Mouse (Mus musculus) heart, adult 18-20 months (tissue): Measurements from ENCODE around the gene Heatr5b. TPM values are rescaled to one million over a fixed set of nuclear protein-coding genes. Genes with fewer than 3 reads are reported as not detected.
"Not testable (repeated sequence)": the region's sequence is repeated elsewhere in the genome, so short reads cannot be mapped to it uniquely, and the experiment has no call there.

Source experiments
- DNase-seq, 2 experiments: peaks; one replicate each; pipeline ENCODE4 v3.0.0; 2021 to 2022; ENCODE audit warnings: mixed read lengths in 1 of 2
- long read RNA-seq, 2 experiments: library from polyadenylated mRNA; stranded (forward); transcript quantifications; one replicate each; pipeline ENCODE4 v2.0.0; 2021
- total RNA-seq, 2 experiments: library from RNA; stranded (reverse); gene quantifications; 2 replicates each; pipeline ENCODE4 v1.2.3; 2021

Heatr5b gene
- total RNA-seq: 10 to 100 TPM; 39.5 to 46.3 TPM
- long read RNA-seq, experiment 1, full-length matches to known transcripts: 9 of 19 reads
- long read RNA-seq, experiment 1, partial matches to known transcripts: 7 of 19 reads
- long read RNA-seq, experiment 1, other reads (novel, unspliced or antisense): 3 of 19 reads
- long read RNA-seq, experiment 2, full-length matches to known transcripts: 3 of 7 reads
- long read RNA-seq, experiment 2, partial matches to known transcripts: 4 of 7 reads
- long read RNA-seq, experiment 2, other reads (novel, unspliced or antisense): 0 of 7 reads

DNA sequence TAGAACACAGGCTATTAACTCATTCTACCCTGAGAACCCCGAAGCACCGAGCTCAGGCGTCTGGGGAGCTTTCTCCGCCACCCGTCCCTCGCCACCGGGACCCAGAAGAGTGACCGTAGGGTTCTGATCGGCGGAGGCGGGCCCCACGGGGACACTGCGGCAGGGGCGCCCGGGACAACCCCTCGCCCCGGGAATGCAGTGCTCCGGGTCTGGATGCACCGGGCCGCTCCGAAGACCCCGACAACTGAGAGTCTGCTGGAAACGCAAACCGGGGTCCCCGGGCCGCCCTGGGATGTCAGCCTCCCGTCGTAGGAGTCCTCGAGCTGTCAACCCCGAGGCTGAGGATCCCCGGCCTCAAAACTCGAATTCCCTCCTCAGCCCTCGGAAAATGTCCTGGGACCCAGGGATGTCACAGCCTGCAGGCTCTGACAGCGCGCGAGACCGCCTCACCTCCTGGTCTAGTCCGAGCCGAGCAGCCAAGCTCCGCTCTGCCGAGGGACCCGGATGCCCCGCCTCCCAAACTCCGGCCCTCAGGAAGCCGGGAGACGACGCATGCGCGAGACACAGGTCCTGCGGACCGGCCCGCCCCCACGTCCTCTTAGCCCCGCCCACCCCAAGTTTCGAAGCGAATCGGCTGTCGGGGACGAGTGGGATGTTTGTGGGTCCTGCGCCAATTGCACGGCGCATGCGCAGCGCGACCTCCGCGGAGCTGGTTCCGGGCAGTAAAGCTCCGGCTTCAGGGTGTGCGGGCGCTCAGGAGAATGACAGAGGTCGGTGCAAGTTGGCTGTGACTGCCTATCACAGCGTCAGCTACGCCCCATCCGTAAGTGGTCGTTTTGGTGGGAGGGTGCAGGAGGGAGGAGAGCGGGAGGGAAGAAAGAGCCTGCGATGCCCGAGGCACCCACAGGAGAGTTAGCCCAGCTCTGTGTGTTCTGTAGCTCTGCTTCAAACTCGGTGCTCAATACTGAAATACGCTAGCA is at the start of gene Heatr5b, which contains the start of gene Gpatch11:
Heatr5b (minus strand) TSS at position 509 of the 980 bp plus-strand sequence.
Gpatch11 (plus strand) TSS at position 712 of the 980 bp plus-strand sequence.
- DNase-seq: peak; percentile 98 to 99

DNA sequence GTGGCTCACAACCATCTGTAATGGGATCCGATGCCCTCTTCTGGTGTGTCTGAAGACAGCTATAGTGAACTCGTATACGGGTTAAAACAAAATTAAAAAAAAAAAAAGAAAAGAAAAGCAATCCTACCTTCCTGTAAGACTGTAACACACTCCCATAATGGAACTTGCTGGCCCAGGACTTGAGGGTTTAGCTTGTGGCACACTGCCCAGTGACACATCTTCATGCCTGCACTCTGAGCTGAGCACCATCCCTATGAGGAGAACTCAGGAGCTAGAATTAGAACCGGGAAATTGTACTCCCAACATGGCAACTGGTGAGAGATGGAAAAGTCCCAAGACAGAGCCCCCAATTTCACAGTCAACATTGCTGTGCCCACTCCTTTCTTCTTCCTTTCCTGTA is 48.1 kb upstream of the Heatr5b start:
- DNase-seq: no peak

DNA sequence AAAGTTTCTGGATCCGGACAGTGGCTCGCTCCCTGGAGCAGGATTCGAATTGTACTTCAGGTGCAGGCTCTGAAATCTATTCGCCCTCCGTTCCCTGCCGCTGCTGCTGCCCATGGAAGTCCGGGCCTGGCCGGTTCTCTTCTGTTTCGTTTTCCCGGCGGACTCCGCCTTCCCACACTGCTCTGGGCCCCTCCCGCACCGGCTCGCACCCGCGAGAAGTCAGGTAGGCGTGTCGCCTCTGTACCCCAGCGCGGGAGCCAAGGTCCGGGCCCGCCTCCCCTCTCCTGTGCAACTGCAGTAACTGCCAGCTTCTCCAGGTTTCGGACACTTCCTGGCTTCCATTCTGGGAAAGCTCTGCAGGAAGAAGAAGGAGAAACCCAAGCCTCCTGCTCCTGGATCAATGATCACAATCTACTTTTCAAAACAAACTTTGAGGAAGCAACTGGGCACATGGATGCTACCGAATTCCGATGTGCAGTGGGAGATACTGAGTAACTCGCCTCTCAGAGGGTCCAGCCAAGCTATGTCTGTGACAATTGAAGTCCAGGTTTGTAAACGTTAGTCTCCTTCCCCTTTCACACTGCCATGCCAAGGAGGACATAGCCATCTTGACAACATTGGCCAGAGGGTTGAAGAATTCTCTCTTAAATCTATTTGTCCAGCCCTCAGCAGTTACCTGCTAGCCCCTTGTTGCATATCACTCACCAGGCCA is 47.4 kb upstream of the Heatr5b start, which contains the start of gene Eif2ak2:
Eif2ak2 (minus strand) TSS at position 173 of the 712 bp plus-strand sequence.
- peak; percentile 86 to 91 for DNase-seq

DNA sequence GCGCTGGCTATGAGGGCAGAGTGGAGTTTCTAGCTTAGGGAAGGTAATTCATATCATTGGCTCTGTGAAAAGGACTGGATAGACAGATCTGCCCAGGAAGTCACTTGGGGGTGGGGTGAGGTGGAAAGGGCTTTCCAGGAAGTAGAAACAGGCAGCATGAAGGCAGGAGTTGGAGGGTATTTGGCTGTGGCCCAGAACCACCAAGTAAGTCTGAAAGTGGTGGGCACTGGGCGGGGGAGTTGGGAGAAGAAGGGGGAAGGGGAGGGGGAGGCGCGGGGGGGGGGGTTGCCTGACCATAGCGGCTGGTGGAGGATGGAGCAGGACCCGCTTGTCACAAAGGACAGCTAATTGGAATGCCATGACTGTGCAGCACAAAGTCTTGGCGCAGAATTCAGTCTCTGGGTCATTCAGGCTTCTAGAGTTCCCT is 46.7 kb upstream of the Heatr5b start:
- DNase-seq: peak; percentile 4 to 36

DNA sequence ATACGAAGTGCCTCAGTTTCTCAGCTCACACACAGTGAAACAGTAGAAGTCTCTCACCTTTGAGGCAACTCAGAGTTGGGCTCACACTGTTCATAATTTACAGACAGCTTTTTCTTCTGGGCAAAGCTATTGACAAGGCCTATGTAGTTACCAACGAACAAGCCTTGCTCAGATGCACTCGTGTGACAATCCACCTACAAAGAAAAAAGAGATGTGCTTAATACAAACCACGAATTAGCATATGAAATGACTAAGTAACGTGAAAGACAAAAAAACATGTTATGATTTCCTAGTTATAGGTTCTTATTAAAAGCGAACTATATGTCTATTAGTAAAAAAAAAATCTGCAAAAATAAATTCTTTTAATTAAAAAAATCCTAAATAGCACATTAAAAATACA is 38.7 kb upstream of the Heatr5b start:
- no peak for DNase-seq

DNA sequence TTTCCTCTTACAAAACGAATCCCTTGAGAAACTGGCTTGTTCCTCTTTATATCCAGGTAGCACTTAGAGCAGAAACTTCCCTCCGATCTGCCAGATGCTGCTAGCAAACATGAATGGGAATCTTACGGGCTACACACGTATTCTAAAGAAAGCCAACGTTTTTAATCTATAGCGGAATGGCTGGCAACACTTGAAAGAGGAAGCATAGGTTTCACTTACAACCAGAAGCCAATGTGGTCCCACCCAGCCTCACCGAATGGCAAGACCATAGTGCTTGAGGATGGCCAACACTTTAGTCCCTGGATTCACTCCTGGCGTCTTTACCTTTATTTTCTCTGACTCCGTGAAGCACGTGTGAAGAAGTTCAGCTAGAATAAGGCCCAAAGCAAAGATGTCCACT is 21.1 kb upstream of the Heatr5b start:
- DNase-seq: no peak

DNA sequence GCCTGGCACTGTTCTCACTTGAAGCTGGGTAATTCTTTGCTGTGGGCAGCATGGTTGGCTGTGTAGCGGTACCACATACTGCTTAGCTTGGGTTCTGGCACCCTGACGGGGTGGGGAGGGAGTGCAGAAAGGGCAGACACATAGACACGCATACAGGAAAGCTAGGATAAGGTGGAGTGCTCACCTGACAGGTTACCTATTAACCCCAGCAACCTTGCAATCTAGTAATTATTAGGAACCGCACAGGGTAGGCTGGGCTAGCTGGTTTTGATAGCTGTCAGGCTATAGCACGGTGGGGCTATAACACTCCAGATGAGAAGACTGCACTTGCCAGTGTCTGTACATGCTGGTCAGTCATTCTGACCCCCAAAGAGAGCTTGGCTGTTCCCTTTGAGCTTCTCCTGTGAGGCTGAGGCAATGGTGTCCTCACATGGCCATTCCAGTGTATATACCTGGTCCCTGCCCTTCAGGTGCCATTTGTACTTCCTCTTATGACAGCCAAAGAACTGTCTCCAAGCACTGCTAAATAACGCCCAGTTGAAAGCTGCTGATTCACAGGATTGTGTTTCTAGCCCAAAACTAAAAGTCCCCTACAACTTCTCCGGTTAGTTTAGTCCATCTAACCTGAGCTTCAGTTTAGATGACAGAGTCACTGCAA is 7.2 kb upstream of the Heatr5b start:
- DNase-seq: no peak

DNA sequence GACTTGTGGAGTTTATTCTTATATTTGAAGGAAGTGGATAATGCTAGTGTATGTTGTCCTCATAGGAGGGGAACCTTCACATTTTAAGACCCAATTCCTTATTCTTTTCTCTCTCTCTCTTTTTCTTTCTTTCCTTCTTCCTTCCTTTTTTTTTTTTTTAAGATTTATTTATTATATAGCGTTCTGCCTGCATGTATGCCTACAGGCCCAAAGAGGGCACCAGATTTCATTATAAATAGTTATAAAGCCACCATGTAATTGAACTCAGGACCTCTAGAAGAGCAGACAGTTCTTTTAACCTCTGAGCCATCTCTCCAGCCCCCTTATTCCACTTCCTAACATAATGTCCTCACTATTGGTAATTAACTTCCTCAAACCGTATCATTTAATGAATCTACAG is 892 bp upstream of the Heatr5b start:
- DNase-seq: no peak

DNA sequence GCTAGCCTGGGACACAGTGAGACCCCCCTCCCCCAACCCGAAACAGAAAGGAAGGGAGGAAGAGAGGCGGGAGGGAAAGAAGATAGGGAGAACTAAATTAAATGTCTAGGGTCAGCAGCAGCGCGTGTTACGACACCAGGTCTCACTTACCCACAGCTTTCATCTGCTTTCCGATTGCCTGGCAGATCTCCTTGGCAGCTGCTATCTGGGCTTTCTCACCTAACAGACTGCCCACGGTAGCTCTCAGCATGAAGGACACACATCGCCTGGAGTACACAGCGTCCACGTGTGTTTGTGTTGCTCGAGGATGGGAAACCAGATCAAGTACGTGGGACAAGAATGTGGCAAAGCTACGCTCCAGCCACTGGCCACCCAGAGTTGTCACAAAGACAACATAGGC is 10.8 kb downstream of the Heatr5b start:
- DNase-seq: no peak

DNA sequence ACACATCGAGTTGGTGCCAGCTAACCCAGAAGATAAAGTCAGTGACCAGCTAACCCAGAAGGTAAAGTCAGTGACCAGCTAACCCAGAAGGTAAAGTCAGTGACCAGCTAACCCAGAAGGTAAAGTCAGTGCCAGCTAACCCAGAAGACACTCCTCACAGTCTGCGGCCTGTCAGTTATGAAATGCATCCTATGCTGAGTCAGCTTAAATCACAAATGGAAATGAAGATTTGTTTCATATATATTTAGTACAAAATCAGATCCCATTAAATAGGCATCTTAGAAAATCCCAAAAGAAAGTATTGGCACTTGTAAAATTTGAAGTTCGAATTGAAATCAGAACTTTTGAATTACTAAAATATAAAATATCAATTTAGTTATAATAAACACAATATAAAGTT is 25.6 kb downstream of the Heatr5b start:
- no peak for DNase-seq

DNA sequence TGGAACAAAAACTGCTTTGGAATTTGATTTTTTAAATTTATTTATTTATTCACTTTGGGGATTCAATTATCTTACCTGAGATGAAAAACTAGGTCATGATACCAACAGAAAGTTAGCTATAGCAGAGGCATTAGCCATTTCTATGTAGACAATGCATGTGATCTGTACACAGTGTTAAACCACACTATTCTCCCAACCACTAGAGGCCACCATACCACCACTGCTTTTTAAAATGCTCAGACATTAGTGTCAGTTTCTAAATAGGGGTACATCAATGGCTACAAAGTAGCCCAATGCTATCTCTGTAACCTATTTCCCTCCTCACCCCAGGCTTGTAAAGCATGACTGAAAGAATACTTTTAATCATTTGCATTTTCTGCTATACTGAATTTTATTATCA is 26.1 kb downstream of the Heatr5b start:
- DNase-seq: no peak

DNA sequence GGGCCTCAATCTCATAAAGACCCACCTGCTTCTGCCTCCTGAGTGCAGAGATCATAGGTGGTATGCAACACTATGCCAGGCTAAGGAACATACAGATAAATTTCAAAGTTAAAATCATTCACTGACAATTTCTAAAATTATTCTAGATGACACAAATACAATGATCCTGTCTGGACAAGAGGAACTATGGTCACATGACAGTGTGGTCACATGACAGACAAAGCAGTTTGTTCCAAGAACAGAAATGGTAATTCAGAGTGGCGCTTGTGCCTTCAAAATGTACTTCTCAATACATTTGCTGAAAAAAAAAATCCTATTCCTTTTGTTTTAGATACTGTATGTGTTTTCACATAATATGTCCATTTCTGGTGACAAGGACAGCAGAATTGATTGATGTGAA is 37.9 kb downstream of the Heatr5b start:
- DNase-seq: no peak

DNA sequence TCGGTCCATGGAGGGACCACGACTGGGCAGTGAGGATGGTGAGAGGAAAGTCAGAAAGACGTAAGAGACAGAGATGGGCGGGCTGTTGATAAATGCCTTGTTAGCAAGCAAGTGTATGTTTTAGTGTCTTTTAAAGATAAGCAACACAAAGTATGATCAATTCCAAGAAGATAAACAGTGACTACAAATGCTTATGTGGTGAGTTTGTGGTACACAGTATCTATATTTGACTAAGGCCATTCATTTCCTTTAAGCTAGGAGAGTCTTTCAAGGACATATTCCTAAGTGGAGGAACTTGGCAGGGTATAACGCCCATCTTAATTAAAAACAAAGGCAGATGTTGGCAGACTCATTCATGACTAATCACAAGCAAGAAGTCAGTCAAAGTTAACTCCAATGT is 40.8 kb downstream of the Heatr5b start:
- no peak for DNase-seq

DNA sequence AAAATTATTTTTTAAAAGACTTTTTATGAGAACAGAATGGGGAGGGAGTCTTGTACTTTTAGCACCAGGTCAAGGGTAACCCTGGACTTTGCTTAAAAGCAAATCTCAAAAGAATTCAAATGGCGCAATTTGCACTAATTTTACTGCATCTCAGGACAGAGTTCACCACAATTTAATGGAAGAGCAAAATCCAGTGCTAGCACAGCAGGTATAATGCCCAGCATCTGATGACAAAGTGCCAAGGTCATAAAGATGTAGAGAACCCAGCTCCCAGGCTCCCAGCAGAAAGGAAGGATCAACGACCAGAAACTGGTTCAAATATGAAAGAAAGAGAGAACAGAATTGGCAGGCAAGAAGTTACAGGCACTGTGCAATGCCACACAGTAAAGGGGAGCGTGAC is 43.0 kb downstream of the Heatr5b start:
- no peak for DNase-seq

DNA sequence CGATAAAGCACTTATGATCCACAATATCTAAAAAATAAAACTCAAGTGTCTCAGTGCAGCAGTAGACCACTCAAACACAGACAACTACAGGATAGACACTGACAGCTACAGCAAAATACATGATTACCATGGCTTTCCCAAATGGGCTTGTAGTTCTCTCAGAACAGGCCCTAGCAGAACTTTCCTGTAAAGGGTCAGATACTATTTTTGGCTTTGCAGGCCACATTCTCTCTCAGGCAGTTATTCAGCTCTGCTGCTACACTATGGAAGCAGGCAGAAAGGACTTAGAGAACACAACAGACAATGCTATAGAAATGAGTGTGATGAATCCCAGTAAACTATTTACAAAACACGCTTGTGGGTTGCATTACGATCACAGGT is 43.5 kb downstream of the Heatr5b start:
- peak in 1 of 2 experiments; percentile 41 for DNase-seq

DNA sequence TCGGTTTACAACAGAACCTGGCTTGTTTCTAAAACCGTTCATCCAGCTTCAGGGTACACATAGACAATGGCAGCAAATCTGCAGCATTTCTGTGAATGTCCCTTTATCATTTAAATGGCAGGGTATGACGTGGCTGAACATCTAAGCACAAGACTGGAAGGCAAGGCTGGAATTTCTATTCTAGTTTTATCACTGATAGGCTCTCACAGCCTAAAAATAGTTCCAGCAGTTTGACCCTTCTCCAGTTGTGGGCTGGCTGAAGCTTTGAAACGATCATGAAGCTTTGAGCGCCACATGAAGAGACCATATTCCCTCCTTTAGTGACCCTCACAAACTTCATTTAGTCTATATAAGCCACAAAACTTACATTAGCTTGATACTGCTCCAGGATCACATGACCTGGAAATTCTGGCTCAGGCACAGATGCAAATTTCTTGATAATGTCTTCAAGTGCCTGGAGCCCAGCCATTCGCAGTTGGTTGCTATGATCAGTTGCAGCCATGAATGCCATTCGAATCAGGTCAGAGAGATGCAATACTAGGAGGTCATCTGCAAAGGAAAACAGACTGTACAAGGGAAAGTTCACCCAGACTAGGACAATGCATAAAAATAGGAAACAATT is 44.0 kb downstream of the Heatr5b start:
- DNase-seq: peak; percentile 66

DNA sequence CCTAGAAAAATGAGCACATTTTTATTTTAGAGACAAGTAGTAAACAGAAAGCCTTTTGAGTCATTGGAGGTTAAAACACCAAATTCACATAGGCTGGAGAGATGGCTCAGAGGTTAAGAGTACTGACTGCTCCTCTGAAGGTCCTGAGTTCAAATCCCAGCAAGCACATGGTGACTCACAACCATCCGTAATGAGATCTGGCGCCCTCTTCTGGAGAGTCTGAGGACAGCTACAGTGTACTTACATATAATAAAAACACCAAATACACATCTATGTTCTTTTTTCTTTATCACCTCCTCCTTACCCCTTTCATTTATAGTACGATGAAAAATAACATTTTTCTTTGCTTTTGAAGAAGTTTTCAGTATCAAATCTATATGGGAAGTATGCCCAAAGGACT is 46.9 kb downstream of the Heatr5b start:
- not testable (repeated sequence) for DNase-seq

DNA sequence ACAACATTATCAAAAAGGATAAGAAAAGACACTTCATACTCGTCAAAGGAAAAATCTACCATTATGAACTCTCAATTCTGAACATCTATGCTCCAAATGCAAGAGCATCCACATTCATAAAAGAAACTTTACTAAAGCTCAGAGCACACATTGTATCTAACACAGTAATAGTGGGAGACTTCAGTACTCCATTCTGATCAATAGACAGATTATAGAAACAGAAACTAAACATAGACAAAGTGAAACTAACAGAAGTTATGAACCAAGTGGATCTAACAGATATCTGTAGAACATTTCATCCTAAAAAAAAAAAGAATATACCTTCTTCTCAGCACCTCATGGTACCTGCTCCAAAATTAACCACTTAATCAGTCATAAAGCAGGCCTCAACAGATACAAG is 56.4 kb downstream of the Heatr5b start:
- DNase-seq: no peak

DNA sequence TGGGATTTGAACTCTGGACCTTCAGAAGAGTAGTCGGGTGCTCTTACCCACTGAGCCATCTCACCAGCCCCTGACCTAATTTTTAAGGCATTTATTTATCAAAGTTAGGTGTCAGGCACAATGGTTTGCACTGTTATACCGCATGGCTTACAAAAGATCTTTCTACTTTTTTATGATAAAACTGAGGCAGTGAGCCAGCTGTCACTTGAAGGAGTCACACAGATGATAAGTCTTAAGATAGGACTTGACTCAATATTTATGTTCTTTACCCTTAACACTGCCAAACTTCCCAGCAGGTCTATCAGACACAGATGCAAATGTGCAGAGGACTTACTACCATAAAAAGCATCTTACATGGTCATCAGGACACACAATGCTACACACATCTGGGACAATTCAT is 62.8 kb downstream of the Heatr5b start:
- no peak for DNase-seq

DNA sequence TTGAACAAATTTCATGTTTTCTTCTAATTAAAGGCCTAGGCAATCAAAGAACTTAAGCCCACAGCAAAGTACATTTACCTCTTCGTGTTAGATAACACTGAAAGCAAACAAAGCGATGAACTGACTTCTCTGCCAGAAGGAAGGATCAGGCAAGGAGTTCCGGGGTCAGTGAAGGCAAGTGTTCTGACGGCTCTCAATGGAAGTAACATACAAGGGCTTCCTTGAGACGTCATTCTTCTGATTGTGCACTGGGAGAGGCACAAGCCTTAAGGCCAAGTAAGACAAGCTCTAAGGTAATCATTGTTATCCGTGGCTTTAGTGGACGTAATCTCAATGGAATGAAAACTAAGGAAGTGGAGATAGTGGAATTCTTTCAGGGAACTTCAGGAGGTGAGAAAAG is 64.2 kb downstream of the Heatr5b start:
- no peak for DNase-seq

DNA sequence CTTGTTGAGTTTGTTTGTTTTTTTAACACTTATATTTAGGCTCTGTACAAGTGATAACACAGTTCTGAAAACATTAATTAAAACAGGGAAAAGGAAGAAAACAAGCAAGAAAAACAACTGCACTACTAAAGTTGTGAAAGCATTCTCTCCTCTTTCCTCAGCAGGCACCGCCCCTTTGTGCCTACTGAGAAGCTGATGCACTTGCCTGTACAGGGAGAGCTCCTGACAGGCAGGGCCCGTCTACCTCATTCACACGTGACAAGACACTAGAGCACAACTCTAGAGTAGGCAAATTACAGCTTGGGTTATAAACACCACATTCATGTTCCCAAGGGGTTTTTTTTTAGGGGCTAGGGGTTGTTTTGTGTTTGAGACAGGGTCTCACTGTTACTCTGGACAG is 65.8 kb downstream of the Heatr5b start:
- DNase-seq: peak in 1 of 2 experiments; percentile 26
